Mouse (Mus musculus) hindbrain, embryonic 13.5 days (tissue): ENCODE measurements around the gene Fer1l5. TPM values are rescaled to one million over a fixed set of nuclear protein-coding genes. Genes with fewer than 3 reads are reported as not detected.

Experiments
- ATAC-seq: fragments of 200-750 bp; cut with Nextera tagmentation; 2 replicates; pipeline ENCODE4 v1.8.0; 2017; ENCODE audit warnings: moderate TSS enrichment; ENCODE audit not compliant: low FRiP score
- H3K27ac ChIP-seq: fragments of 300-500 bp; sonication (generic); 2 replicates; pipeline ENCODE4 v1.5.1; 2015; ENCODE audit warnings: inconsistent platforms, mild to moderate bottlenecking, moderate library complexity
- H3K27me3 ChIP-seq: fragments of 300-500 bp; sonication (generic); 2 replicates; pipeline ENCODE4 v1.6.1; 2015; ENCODE audit warnings: mild to moderate bottlenecking, inconsistent platforms
- H3K36me3 ChIP-seq: fragments of 300-500 bp; sonication (generic); 2 replicates; pipeline ENCODE4 v1.6.1; 2015; ENCODE audit warnings: mild to moderate bottlenecking, inconsistent platforms
- H3K4me1 ChIP-seq: fragments of 300-500 bp; sonication (generic); replicated peaks from 2 replicates; pipeline ENCODE4 v1.6.1; 2015; ENCODE audit warnings: inconsistent platforms
- H3K4me2 ChIP-seq: fragments of 300-500 bp; sonication (generic); 2 replicates; pipeline ENCODE4 v1.6.1; 2015; ENCODE audit warnings: inconsistent platforms, mild to moderate bottlenecking, moderate library complexity
- H3K4me3 ChIP-seq: fragments of 300-500 bp; sonication (generic); 2 replicates; pipeline ENCODE4 v1.5.1; 2015; ENCODE audit warnings: mild to moderate bottlenecking, inconsistent platforms
- H3K9ac ChIP-seq: fragments of 300-500 bp; sonication (generic); 2 replicates; pipeline ENCODE4 v1.6.1; 2015; ENCODE audit warnings: mild to moderate bottlenecking, inconsistent platforms
- H3K9me3 ChIP-seq: fragments of 300-500 bp; sonication (generic); 2 replicates; pipeline ENCODE4 v1.6.1; 2016; ENCODE audit warnings: inconsistent platforms
- WGBS: fragments of 180-500 bp; shearing (Covaris S2); methylation state at CpG from one replicate; pipeline ENCODE4 v1.1.7; 2015; 5-methylcytosine and 5-hydroxymethylcytosine counted together
- polyA plus RNA-seq: library from polyadenylated mRNA; unstranded; fragments of >200 nt; fragmentation: Nextera tagmentation; extraction: Ambion mirVana; gene quantifications from 2 replicates; pipeline ENCODE4 v1.2.1, GENCODE M21; 2015

Gene Fer1l5
- polyA plus RNA-seq, 1 experiment from 2014 or later = 2.5 TPM

DNA sequence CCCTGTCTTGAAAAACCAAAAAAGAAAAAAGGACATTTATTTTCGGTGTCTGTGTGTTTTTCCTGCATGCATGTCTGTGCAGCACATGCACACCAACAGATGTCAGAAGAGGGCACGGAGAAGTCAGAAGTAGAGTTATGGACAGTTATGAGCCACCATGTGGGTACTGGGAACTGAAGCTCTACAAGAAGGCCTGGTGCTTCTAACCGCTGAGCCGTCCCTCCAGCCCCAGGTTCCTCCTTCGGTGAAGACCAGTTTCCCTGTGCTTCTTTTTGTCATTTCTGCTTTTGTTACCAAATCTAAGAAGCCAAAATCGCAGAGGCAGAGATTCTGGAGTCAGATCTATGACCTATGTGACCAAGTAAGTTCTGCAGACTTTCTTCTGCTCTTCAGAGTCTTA lies 64.4 kb downstream of the Fer1l5 start:
- Histone ChIP-seq H3K36me3 (peaks cover 88% of the 10 kb centered on the region), H3K4me2 (no peak overlapping the region), H3K27me3 (no peaks in the 10 kb centered on the region), H3K27ac (no peak overlapping the region), H3K9me3 (no peaks in the 10 kb centered on the region), H3K4me1 (no peaks in the 10 kb centered on the region), H3K9ac (no peak overlapping the region), H3K4me3 (no peak overlapping the region)
- ATAC-seq = no peak
- WGBS = 94% methylated on average over 6 of the region's 6 CpGs

DNA sequence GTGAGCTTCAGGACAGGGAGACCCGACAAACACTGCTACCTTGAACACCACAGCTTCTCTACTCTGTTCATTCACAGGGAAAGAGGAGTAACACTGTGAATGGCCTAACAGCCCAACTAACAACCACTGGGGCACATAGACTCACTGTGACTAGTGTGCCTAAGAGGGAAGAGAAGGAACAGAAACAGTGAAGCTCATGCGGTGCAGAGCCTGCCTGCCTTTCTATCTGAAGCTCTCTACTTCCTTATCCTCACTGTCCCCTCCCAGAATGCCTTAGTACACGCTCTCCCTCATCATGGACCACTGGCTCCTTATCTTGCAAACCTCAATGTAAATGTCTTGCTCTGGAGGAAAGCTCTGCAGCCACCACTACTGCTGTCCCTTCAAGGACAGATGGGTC lies 65.1 kb downstream of the Fer1l5 start:
- WGBS = 99% methylated on average over 3 of the region's 3 CpGs

DNA sequence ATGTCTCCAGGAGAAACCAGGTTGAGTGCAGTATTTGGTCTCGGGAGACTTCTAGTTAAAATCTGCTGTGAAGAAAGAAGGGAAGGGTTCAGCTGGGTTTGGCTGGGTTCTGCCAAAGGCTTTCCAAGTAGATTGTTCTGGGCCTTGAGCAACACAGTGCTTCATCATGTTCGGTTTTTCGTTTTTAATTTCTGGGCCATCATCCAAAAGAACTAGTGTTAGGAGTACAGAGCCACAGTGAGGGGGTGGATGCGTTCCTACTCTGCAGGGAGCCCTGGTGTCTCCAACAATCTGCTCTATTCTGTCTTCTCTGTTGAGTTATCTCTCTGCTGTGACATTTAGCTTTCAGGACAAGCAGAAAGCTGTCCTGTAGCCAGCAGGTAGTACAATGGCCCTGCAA lies 69.0 kb downstream of the Fer1l5 start:
- H3K9me3 ChIP-seq = no peaks in the 10 kb centered on the region
- ATAC-seq = no peak
- H3K4me3 ChIP-seq = no peak overlapping the region
- no peak overlapping the region for H3K9ac ChIP-seq
- peaks cover 54% of the 10 kb centered on the region for H3K36me3 ChIP-seq
- 78% methylated on average over 4 of the region's 4 CpGs for WGBS
- H3K27me3 ChIP-seq = no peaks in the 10 kb centered on the region
- H3K27ac ChIP-seq = no peak overlapping the region
- peaks cover 16% of the 10 kb centered on the region for H3K4me1 ChIP-seq
- H3K4me2 ChIP-seq = no peak overlapping the region

More for the DNA sequence above, 65.1 kb downstream of the Fer1l5 start:
- ATAC-seq = no peak
- Histone ChIP-seq H3K36me3 (peaks cover 83% of the 10 kb centered on the region), H3K9me3 (no peaks in the 10 kb centered on the region), H3K9ac (no peak overlapping the region), H3K27ac (no peak overlapping the region), H3K4me1 (no peaks in the 10 kb centered on the region), H3K27me3 (no peaks in the 10 kb centered on the region), H3K4me2 (no peak overlapping the region), H3K4me3 (no peak overlapping the region)

DNA sequence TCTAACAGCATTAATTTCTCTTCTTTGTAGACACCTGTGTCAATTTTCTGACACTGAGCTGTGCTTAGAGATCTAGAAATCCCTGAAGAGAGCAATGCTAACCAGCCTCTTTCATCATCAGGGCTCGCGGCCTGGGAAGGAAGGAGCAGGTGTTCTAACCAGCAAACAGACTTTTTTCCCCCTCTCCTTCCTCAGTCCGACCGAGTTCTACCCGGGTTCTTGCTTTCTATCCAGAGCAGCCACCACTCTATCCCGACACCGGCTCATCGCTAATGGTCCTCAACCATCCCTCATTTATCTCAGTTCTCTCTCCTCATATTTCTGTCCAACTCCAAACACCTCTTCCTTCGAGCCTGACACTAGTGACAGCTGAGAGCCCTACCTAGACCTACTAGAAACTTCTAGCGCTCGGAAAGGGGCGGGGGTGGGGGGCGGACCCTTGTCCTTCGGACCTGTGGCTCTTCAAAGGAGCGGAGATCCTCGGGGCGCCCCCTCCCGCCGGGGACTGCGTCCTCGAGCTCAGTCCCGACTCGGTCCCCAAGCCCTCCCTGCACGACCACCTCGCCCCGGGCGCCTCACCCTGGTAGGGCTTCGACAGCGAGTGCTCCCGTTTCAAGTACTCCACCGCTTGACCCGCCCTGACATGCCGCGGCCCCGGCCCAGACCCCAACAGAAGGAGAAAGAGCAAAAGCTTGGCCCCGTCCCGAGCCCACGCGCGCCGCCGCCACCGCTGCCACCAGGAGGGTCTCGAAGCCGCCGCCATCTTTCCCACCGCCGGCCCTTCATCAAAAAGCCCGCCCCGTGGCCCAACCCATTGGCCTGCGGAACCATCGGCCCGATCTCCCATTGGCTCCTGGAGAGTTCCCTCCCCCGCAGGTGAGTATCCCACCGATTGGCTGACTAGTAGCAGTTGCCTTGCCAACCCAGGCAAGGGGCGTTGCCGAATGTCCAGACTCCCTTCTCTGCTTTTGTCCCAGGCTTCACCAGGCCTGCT lies 72.7 kb downstream of the Fer1l5 start, which contains the start of gene Lman2l:
TSS of gene Lman2l (minus strand) at position 801 of the 994 bp plus-strand sequence.
- peak; percentile 100 for ATAC-seq
- Histone ChIP-seq H3K9me3 (no peaks in the 10 kb centered on the region), H3K36me3 (peaks cover 17% of the 10 kb centered on the region), H3K4me1 (peaks cover 16% of the 10 kb centered on the region), H3K9ac (peak within 1 kb of the TSS; percentile 82), H3K27me3 (no peaks in the 10 kb centered on the region), H3K27ac (peak within 1 kb of the TSS; percentile 91), H3K4me2 (peak within 1 kb of the TSS; percentile 74), H3K4me3 (peak within 1 kb of the TSS; percentile 74)
- under 1% methylated on average over 54 of the region's 57 CpGs for WGBS

DNA sequence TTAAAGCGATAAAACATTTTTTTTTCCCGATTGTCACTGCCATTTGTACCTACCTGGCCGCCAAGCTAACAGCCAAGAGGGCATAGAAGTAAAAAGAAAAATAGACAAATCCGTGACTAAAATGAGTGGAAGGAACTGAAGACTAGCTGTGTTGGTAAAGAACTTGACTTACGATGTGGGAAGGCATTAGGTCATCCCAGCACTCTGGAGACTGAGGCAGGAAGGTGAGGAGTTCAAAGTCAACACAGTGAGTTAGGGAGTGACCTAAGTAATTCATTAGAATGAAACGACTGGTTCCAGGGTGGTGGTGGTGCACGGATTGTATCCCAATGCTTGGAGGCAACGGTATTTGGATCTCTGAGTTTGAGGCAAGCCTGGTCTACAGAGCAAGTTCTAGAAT lies 73.4 kb downstream of the Fer1l5 start:
- Histone ChIP-seq H3K27ac (peak overlapping the region; percentile 79), H3K27me3 (no peaks in the 10 kb centered on the region), H3K9ac (no peak overlapping the region), H3K4me1 (peaks cover 16% of the 10 kb centered on the region), H3K4me3 (no peak overlapping the region; the same call in 1 of the 2 replicates), H3K36me3 (peaks cover 14% of the 10 kb centered on the region), H3K4me2 (peak overlapping the region; percentile 31), H3K9me3 (no peaks in the 10 kb centered on the region)
- 47% methylated on average over 8 of the region's 8 CpGs for WGBS
- ATAC-seq = peak; percentile 38; the same call in 1 of the 2 replicates

DNA sequence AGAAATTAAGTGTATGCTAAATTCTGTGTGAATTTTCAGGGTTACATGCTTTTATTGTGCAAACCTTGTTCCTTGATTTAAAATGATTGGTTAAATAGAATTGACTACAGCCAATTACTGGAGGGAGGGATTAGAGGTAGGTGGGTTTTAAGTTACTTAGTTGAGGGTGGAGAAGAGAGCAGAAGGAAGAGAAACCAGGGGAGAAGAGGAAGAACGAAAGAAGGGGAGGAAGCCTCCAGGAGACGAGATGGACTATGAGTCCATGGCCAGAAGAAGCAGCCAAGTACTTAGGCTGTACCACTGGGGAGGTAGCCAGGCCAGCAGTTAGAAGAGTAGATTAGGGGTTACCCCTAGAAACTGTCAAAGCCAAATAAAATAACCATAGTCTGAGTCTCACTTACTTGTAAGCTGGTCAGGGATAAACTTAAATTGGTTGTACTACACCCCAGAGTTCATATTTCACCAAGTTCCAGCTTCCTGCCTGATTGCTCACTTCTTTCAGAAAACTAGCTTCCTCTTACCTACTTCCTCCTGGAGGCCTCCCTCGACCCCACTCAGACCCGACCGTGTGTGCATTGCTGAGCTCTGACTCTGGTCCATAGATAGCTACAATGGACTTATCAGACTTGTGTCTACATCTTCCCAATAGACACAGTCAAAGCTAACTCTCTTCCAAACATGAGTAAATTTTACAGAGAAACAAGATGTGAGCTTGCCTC lies 74.2 kb downstream of the Fer1l5 start:
- H3K4me2 ChIP-seq = no peak overlapping the region
- H3K4me3 ChIP-seq = no peak overlapping the region
- H3K9ac ChIP-seq = no peak overlapping the region
- no peak overlapping the region for H3K27ac ChIP-seq
- H3K36me3 ChIP-seq = peaks cover 10% of the 10 kb centered on the region
- no peak for ATAC-seq
- no peaks in the 10 kb centered on the region for H3K9me3 ChIP-seq
- H3K27me3 ChIP-seq = no peaks in the 10 kb centered on the region
- 94% methylated on average over 5 of the region's 5 CpGs for WGBS
- H3K4me1 ChIP-seq = peaks cover 16% of the 10 kb centered on the region

DNA sequence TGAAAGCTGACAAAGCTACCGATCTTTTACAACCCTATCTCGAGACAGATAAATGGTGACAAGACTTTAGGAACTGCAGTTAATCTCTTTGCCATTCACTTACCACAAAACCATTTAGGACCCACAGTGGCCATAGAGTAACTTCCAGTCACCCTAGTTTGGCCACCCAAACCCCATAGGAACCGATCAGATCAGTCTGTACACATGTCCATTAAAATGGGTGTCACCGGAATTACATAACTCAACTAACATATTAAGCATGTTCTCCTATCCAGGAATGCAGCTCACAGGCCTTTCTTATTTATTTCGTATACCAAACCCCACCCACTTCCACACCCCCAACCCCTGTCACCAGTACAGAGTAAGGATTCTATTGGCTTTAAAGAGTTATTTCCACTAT lies 74.8 kb downstream of the Fer1l5 start:
- no peak overlapping the region for H3K27ac ChIP-seq
- no peak for ATAC-seq

DNA sequence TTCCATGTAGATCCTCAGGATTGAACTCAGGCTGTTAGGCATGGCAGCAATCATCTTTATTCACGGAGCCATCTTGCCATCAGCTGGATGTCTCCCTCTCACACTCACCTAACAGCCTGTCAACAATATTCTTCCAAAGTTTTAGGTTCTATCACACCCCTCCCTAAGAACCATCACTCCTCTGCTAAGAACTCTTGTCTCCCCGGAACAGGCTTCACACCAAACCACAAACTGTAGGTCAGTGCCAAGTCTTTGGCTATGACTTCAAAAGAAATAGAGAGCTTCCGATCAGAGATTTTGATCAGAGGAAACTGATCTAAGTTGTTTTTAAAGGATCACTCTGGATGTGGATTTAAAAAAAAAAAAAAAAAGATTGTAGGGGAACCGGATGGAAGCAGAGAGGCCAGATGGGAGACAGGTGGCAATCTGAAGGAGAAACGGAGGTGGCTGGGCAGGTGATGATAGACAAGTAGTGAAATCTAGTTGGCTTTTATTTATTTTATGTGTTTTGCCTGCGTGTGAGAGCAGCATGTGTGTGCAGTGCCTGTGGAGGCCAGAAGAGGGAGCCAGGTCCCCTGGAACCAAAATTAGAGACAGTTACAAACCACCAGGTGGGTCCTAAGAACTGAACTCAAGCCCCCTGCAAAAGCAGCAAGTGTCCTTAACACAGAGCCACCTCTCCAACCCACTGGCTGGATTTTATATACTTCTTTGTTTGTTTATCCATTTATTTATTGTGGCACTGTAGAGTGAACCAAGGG lies 82.1 kb downstream of the Fer1l5 start:
- no peak for ATAC-seq
- Histone ChIP-seq H3K27ac (no peak overlapping the region), H3K4me1 (0 out of 2 replicates have a peak, but pooled peaks cover 3% of the 10 kb centered on the region), H3K9ac (no peak overlapping the region), H3K9me3 (no peaks in the 10 kb centered on the region; the same call in 1 of the 2 replicates), H3K36me3 (no peaks in the 10 kb centered on the region), H3K4me3 (no peak overlapping the region), H3K4me2 (no peak overlapping the region), H3K27me3 (no peaks in the 10 kb centered on the region)
- 90% methylated on average over 6 of the region's 6 CpGs for WGBS

More for the DNA sequence above, 74.8 kb downstream of the Fer1l5 start:
- Histone ChIP-seq H3K9ac (no peak overlapping the region), H3K4me2 (no peak overlapping the region), H3K4me1 (peaks cover 16% of the 10 kb centered on the region), H3K27me3 (no peaks in the 10 kb centered on the region), H3K4me3 (no peak overlapping the region), H3K9me3 (no peaks in the 10 kb centered on the region), H3K36me3 (peaks cover 7% of the 10 kb centered on the region)
- WGBS = 94% methylated on average over 5 of the region's 5 CpGs

DNA sequence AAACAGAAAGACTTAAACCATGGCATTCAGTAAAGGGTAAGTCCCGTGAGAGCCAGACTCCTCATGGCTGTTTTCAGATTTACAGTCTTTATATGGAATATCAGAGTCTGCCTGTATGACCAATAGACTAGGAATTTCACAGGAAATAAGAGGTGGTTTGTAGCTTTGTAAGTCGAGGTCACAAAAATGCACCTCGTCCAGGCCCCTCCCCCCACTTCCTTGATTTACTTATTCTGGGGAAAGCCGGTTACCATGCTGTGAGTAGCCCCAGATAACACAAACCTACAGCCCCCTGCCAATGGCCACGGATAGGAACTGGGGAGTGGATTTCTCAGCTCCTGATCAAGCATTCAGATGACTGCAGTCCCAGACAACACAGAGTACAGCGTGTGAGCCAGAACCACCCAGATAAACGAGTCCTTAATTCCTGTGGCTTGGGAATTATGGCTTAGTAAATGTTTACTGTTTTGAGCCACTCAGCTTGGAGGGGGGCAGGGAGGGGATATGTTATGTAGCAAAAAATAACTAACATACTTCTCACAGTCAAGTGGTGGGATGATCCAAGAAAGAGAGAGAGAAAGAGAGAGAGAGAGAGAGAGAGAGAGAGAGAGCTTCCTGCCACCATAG lies 85.4 kb downstream of the Fer1l5 start:
- H3K27ac ChIP-seq = no peak overlapping the region
- no peak overlapping the region for H3K9ac ChIP-seq
- H3K9me3 ChIP-seq = no peaks in the 10 kb centered on the region; the same call in 1 of the 2 replicates
- H3K4me1 ChIP-seq = 0 out of 2 replicates have a peak, but pooled peaks cover 3% of the 10 kb centered on the region
- whole genome bisulfite sequencing = 51% methylated on average over 7 of the region's 7 CpGs
- H3K4me2 ChIP-seq = no peak overlapping the region
- ATAC-seq = no peak
- no peak overlapping the region for H3K4me3 ChIP-seq
- H3K27me3 ChIP-seq = no peaks in the 10 kb centered on the region
- H3K36me3 ChIP-seq = no peaks in the 10 kb centered on the region

DNA sequence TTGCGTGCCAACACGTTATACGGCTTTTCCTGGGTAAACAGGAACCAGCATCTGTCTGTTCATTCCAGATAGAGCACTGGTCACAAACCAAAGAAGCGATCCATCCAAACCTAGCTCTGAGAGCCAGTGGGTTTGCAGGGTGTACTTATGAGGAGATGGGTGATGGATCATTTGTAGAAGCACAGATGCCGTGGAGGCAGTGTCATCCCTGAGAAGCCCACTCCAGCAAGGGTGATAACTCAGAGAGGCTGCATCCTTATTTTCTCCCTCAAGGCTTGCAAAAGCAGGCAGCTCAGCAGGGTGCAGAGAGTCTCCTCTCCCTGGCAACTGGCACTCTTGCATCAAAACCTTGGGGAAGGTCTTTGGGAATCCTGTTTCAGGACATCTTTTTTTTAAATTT lies 86.1 kb downstream of the Fer1l5 start:
- Histone ChIP-seq H3K36me3 (no peaks in the 10 kb centered on the region), H3K4me2 (no peak overlapping the region), H3K27ac (no peak overlapping the region), H3K4me3 (no peak overlapping the region), H3K4me1 (0 out of 2 replicates have a peak, but pooled peaks cover 3% of the 10 kb centered on the region), H3K9me3 (no peaks in the 10 kb centered on the region; the same call in 1 of the 2 replicates), H3K27me3 (no peaks in the 10 kb centered on the region), H3K9ac (no peak overlapping the region)
- 88% methylated on average over 5 of the region's 5 CpGs for WGBS
- ATAC-seq = no peak

DNA sequence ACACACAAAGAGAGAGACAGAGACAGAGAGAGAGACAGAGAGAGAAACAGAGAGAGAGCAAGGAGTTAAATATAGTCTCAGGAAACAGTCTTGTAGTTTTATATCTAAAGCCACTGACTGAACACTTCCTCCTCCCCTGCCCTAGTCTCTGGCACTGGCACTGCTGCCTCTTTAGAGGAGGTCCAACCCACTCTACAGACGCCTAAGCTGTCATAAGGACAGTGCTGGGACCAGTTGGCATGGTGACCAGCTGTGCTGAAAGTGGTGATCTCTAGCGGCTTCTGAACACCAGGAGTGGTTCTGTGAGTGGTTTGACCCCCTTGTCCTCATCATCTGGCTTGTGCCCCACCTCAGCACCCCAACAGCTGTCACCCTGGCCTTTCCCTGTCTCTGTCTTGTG lies 89.7 kb downstream of the Fer1l5 start:
- no peak overlapping the region for H3K4me2 ChIP-seq
- WGBS = 46% methylated on average over 2 of the region's 2 CpGs
- no peaks in the 10 kb centered on the region for H3K27me3 ChIP-seq
- H3K4me3 ChIP-seq = no peak overlapping the region
- no peak for ATAC-seq
- no peaks in the 10 kb centered on the region for H3K9me3 ChIP-seq
- H3K4me1 ChIP-seq = 0 out of 2 replicates have a peak, but pooled peaks cover 3% of the 10 kb centered on the region
- no peaks in the 10 kb centered on the region for H3K36me3 ChIP-seq
- H3K9ac ChIP-seq = no peak overlapping the region
- H3K27ac ChIP-seq = no peak overlapping the region
